Mouse (Mus musculus) intestine, embryonic 15.5 days (tissue): Measurements from ENCODE around the gene Kif5c. TPM values are rescaled to one million over a fixed set of nuclear protein-coding genes. Genes with fewer than 3 reads are reported as not detected.

Source experiments
- ATAC-seq: fragments of 200-750 bp; cut with Nextera tagmentation; 2 replicates; pipeline ENCODE4 v1.8.0; 2017; ENCODE audit warnings: moderate TSS enrichment, moderate library complexity
- H3K27ac ChIP-seq: fragments of 300-500 bp; sonication (generic); 2 replicates; pipeline ENCODE4 v1.5.1; 2015; ENCODE audit warnings: mild to moderate bottlenecking, inconsistent platforms
- H3K27me3 ChIP-seq: fragments of 300-500 bp; sonication (generic); replicated peaks from 2 replicates; pipeline ENCODE4 v1.6.1; 2015; ENCODE audit warnings: inconsistent platforms
- H3K36me3 ChIP-seq: fragments of 300-500 bp; sonication (generic); 2 replicates; pipeline ENCODE4 v1.6.1; 2015; ENCODE audit warnings: inconsistent platforms
- H3K4me1 ChIP-seq: fragments of 300-500 bp; sonication (generic); replicated peaks from 2 replicates; pipeline ENCODE4 v1.6.1; 2015; ENCODE audit warnings: inconsistent platforms
- H3K4me2 ChIP-seq: fragments of 300-500 bp; sonication (generic); replicated peaks from 2 replicates; pipeline ENCODE4 v1.6.1; 2015; ENCODE audit warnings: mild to moderate bottlenecking, inconsistent platforms
- H3K4me3 ChIP-seq: fragments of 300-500 bp; sonication (generic); replicated peaks from 2 replicates; pipeline ENCODE4 v1.5.1; 2015; ENCODE audit warnings: inconsistent platforms
- H3K9ac ChIP-seq: fragments of 300-500 bp; sonication (generic); 2 replicates; pipeline ENCODE4 v1.6.1; 2015; ENCODE audit warnings: inconsistent platforms
- H3K9me3 ChIP-seq: fragments of 300-500 bp; sonication (generic); 2 replicates; pipeline ENCODE4 v1.6.1; 2016; ENCODE audit warnings: inconsistent platforms
- WGBS: fragments of 180-500 bp; shearing (Covaris S2); methylation state at CpG from one replicate; pipeline ENCODE4 v1.1.7; 2015; 5-methylcytosine and 5-hydroxymethylcytosine counted together
- polyA plus RNA-seq: library from polyadenylated mRNA; unstranded; fragments of >200 nt; fragmentation: Nextera tagmentation; extraction: Ambion mirVana; gene quantifications from 2 replicates; pipeline ENCODE4 v1.2.1, GENCODE M21; 2015

Kif5c gene
- polyA plus RNA-seq, 1 experiment from 2014 or later, result 8.2 TPM

GRCm38 (mm10) chr2:49682754-49683153 is 63.7 kb downstream of the Kif5c start:
- Histone ChIP-seq H3K36me3 (no peaks in the 10 kb centered on the region), H3K9me3 (no peaks in the 10 kb centered on the region), H3K4me3 (no peak overlapping the region), H3K27ac (no peak overlapping the region), H3K27me3 (no peaks in the 10 kb centered on the region), H3K4me2 (no peak overlapping the region), H3K9ac (no peak overlapping the region), H3K4me1 (no peaks in the 10 kb centered on the region)
- WGBS, result 85% methylated on average over 6 of the region's 6 CpGs
- no peak for ATAC-seq

- H3K36me3 ChIP-seq, result no peaks in the 10 kb centered on the region
These were observed 65.7 kb downstream of the Kif5c start for GRCm38 (mm10) chr2:49684808-49685207.

GRCm38 (mm10) chr2:49690421-49690826 is 71.3 kb downstream of the Kif5c start:
- no peak overlapping the region for H3K4me3 ChIP-seq
- no peaks in the 10 kb centered on the region for H3K27me3 ChIP-seq
- WGBS, result 84% methylated on average over 9 of the region's 9 CpGs
- H3K4me1 ChIP-seq, result no peaks in the 10 kb centered on the region
- no peak overlapping the region for H3K27ac ChIP-seq
- H3K9ac ChIP-seq, result no peak overlapping the region
- no peaks in the 10 kb centered on the region for H3K36me3 ChIP-seq
- no peak for ATAC-seq
- no peaks in the 10 kb centered on the region for H3K9me3 ChIP-seq
- H3K4me2 ChIP-seq, result no peak overlapping the region

More at GRCm38 (mm10) chr2:49684808-49685207, 65.7 kb downstream of the Kif5c start:
- Histone ChIP-seq H3K27me3 (no peaks in the 10 kb centered on the region), H3K4me1 (no peaks in the 10 kb centered on the region), H3K27ac (no peak overlapping the region), H3K4me3 (no peak overlapping the region), H3K9ac (no peak overlapping the region), H3K9me3 (no peaks in the 10 kb centered on the region), H3K4me2 (no peak overlapping the region)
- no peak for ATAC-seq
- WGBS, result 85% methylated on average over 2 of the region's 2 CpGs

GRCm38 (mm10) chr2:49691441-49691840 is 72.3 kb downstream of the Kif5c start:
- no peak for ATAC-seq
- Histone ChIP-seq H3K9ac (no peak overlapping the region), H3K4me1 (no peaks in the 10 kb centered on the region), H3K4me2 (no peak overlapping the region), H3K4me3 (no peak overlapping the region), H3K27ac (no peak overlapping the region), H3K27me3 (no peaks in the 10 kb centered on the region), H3K36me3 (no peaks in the 10 kb centered on the region), H3K9me3 (no peaks in the 10 kb centered on the region)
- WGBS, result 77% methylated on average over 5 of the region's 5 CpGs

GRCm38 (mm10) chr2:49694727-49695126 is 75.6 kb downstream of the Kif5c start:
- H3K4me2 ChIP-seq, result no peak overlapping the region
- H3K36me3 ChIP-seq, result no peaks in the 10 kb centered on the region
- ATAC-seq, result no peak
- WGBS, result 79% methylated on average over 10 of the region's 10 CpGs
- no peak overlapping the region for H3K4me3 ChIP-seq
- H3K27me3 ChIP-seq, result no peaks in the 10 kb centered on the region
- no peaks in the 10 kb centered on the region for H3K4me1 ChIP-seq
- no peak overlapping the region for H3K27ac ChIP-seq
- H3K9me3 ChIP-seq, result no peaks in the 10 kb centered on the region
- H3K9ac ChIP-seq, result no peak overlapping the region

- Histone ChIP-seq H3K4me2 (no peak overlapping the region), H3K27me3 (no peaks in the 10 kb centered on the region), H3K27ac (no peak overlapping the region), H3K4me1 (no peaks in the 10 kb centered on the region), H3K9ac (no peak overlapping the region), H3K36me3 (no peaks in the 10 kb centered on the region), H3K9me3 (no peaks in the 10 kb centered on the region), H3K4me3 (no peak overlapping the region)
- ATAC-seq, result no peak
- 93% methylated on average over 3 of the region's 3 CpGs for WGBS
These were observed 76.4 kb downstream of the Kif5c start for GRCm38 (mm10) chr2:49695461-49695860.

- Histone ChIP-seq H3K27ac (no peak overlapping the region), H3K4me1 (no peaks in the 10 kb centered on the region), H3K36me3 (no peaks in the 10 kb centered on the region), H3K9ac (no peak overlapping the region), H3K9me3 (no peaks in the 10 kb centered on the region), H3K4me3 (no peak overlapping the region), H3K4me2 (no peak overlapping the region), H3K27me3 (no peaks in the 10 kb centered on the region)
- ATAC-seq, result no peak
- 90% methylated on average over 5 of the region's 5 CpGs for WGBS
These were observed 79.8 kb downstream of the Kif5c start for GRCm38 (mm10) chr2:49698851-49699250.

GRCm38 (mm10) chr2:49700176-49700971 is 81.3 kb downstream of the Kif5c start:
- H3K27ac ChIP-seq, result no peak overlapping the region
- no peaks in the 10 kb centered on the region for H3K36me3 ChIP-seq
- no peak for ATAC-seq
- no peaks in the 10 kb centered on the region for H3K27me3 ChIP-seq
- 89% methylated on average over 22 of the region's 22 CpGs for WGBS
- no peaks in the 10 kb centered on the region for H3K9me3 ChIP-seq
- no peaks in the 10 kb centered on the region for H3K4me1 ChIP-seq
- H3K9ac ChIP-seq, result no peak overlapping the region
- H3K4me3 ChIP-seq, result no peak overlapping the region
- no peak overlapping the region for H3K4me2 ChIP-seq

- no peak overlapping the region for H3K9ac ChIP-seq
- no peaks in the 10 kb centered on the region for H3K27me3 ChIP-seq
- no peaks in the 10 kb centered on the region for H3K36me3 ChIP-seq
- H3K4me3 ChIP-seq, result no peak overlapping the region
- no peak overlapping the region for H3K27ac ChIP-seq
- no peak overlapping the region for H3K4me2 ChIP-seq
- 82% methylated on average over 3 of the region's 3 CpGs for whole genome bisulfite sequencing
- no peaks in the 10 kb centered on the region for H3K4me1 ChIP-seq
- H3K9me3 ChIP-seq, result no peaks in the 10 kb centered on the region
- ATAC-seq, result no peak
These were observed 91.1 kb downstream of the Kif5c start for GRCm38 (mm10) chr2:49710223-49710622.

GRCm38 (mm10) chr2:49711693-49712092 is 92.6 kb downstream of the Kif5c start:
- WGBS, result 95% methylated on average over 6 of the region's 6 CpGs
- H3K4me2 ChIP-seq, result no peak overlapping the region
- no peaks in the 10 kb centered on the region for H3K27me3 ChIP-seq
- H3K4me3 ChIP-seq, result no peak overlapping the region
- no peak overlapping the region for H3K27ac ChIP-seq
- no peaks in the 10 kb centered on the region for H3K36me3 ChIP-seq
- no peaks in the 10 kb centered on the region for H3K9me3 ChIP-seq
- H3K4me1 ChIP-seq, result no peaks in the 10 kb centered on the region
- H3K9ac ChIP-seq, result no peak overlapping the region
- ATAC-seq, result no peak

GRCm38 (mm10) chr2:49712336-49712887 is 93.3 kb downstream of the Kif5c start:
- Histone ChIP-seq H3K27ac (no peak overlapping the region), H3K36me3 (no peaks in the 10 kb centered on the region), H3K9ac (no peak overlapping the region), H3K4me2 (no peak overlapping the region), H3K27me3 (no peaks in the 10 kb centered on the region), H3K9me3 (no peaks in the 10 kb centered on the region), H3K4me3 (no peak overlapping the region), H3K4me1 (no peaks in the 10 kb centered on the region)
- 69% methylated on average over 7 of the region's 7 CpGs for WGBS
- no peak for ATAC-seq

- 91% methylated on average over 7 of the region's 7 CpGs for WGBS
- H3K9ac ChIP-seq, result no peak overlapping the region
- no peak overlapping the region for H3K4me2 ChIP-seq
- H3K4me1 ChIP-seq, result 0 out of 2 replicates have a peak, but pooled peaks cover 3% of the 10 kb centered on the region
- H3K36me3 ChIP-seq, result no peaks in the 10 kb centered on the region
- H3K27me3 ChIP-seq, result 0 out of 2 replicates have a peak, but pooled peaks cover 3% of the 10 kb centered on the region
- H3K4me3 ChIP-seq, result no peak overlapping the region
- ATAC-seq, result no peak
- H3K27ac ChIP-seq, result no peak overlapping the region
- H3K9me3 ChIP-seq, result no peaks in the 10 kb centered on the region
These were observed 97.4 kb downstream of the Kif5c start for GRCm38 (mm10) chr2:49716490-49716889.
